Mouse (Mus musculus): Measurements from ENCODE around the gene Nckap5.

GRCm38 (mm10) chr1:126432285-126432684, 398.3 kb downstream of the Nckap5 start:
- TF ChIP-seq CTCF (IDR thresholded peaks at IDR 0.05; ENCODE audit: low read depth, low read length), result no peak
- TF ChIP-seq POLR2A (IDR thresholded peaks at IDR 0.05; ENCODE audit: extremely low read depth, insufficient read depth, low read length), result no peak

Data from liver, adult 2 months (tissue).